Mouse (Mus musculus) heart, adult 11 months (tissue): ENCODE measurements around the gene Dgkh.

Experiments
- DNase-seq: peaks from one replicate; pipeline ENCODE4 v3.0.0; 2022

The Dgkh gene

GRCm38 (mm10) chr14:78716035-78716434 is 16.5 kb downstream of the Dgkh start:
- DNase-seq, result peak; percentile 9

DNA sequence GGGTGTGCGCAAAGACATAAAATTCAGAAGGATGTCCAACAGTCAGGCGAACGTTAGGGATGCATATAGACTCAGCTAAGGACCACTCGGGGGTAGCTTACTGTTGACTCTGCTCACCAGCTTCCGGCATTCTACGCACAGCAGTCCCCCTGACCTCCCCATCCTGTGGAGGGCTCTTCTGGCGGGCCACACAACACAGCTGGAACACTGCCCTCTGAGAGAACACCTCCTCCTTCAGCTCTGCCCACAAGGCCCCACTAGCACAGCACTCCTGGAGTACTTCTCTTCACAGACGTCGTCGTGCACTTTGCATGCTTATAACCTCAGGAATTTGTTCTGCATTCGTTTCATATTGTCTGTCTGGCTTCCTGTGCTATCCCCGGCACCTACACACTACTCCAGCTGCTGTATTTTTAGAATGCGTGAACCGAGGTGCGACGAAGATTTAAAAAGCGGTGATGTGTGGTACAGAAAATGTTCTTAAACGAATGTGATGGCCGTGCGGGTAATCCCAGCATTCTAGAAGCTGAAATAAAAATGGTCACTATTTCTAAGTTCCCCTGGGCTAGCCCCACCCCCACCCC is 19.9 kb downstream of the Dgkh start:
- DNase-seq, result peak; percentile 87

DNA sequence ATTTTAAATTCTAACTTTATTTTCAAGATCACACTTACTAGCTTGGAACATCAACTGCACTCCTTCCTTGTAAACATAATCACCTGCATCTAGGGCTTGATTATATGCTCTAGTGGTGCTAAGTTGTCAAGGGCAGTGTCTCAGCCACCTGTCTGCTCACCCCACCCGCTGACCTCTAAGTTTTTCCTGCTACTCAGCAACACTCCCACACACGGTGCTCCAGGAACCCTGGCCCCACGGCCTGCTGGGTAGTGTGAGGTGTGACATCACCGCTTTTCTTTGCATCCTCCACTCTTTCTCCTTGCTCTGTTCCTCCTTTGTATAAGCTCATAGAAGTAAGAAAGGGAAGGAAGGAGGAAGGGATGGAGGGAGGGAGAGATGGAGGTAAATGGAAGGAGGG is 21.9 kb downstream of the Dgkh start:
- DNase-seq, result peak; percentile 66

- peak; percentile 74 for DNase-seq
These were observed 27.0 kb downstream of the Dgkh start for GRCm38 (mm10) chr14:78705616-78706015.

DNA sequence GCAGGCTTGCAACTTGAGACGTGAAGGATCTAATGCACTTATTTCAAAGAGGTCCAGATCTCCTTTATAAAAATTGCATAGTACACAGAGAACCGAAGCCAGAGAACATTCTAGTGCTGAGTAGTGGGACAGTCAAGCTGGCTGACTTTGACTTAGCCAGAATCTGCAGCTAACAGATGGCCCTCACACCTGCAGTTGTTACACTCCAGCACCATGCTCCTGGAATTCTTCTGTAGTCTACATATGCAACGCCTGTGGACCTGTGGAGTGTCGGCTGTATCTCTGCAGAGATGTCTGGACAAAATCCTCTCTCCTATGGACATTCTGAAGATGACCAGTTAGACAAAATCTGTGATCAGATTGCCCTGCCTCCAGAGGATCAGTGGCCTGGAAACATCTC is 28.6 kb downstream of the Dgkh start:
- no peak for DNase-seq

DNA sequence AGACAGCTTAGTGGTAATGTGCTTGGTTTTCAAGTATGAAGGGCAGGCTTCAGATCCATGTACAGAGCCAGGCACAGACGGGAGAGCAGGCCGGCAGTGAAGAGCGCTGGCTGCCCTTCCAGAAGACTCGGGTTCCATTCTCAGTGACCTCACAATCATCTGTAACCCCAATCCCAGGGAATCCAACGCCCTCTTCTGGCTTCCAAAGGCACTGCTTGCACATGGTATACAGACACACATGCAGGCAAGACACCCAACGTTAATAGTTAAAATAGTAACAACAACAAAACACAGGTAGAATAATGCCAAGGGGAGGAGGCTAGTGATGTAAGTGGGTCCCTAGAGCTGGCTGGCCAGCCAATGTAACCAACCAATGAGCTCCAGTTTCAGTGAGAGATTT is 29.2 kb downstream of the Dgkh start:
- peak; percentile 64 for DNase-seq

DNA sequence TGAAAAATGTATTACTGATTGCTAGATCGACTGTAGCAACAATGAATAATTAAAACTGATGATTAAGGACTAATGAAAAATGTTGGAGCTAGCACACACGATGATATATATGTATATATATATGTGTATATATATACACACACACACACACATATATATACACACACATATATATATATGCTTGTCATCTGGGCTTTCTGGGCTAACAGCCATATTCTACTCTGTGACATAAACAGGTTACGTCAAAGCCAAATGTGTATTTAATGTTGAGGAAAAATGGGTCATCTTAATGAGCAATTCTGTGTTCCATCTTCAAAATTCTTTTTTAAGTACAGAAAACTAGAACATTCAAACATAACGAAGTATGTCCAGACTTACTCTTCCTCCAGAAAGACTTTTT is 30.5 kb downstream of the Dgkh start:
- no peak for DNase-seq

- peak; percentile 69 for DNase-seq
These were observed 31.1 kb downstream of the Dgkh start for GRCm38 (mm10) chr14:78701501-78701900.

DNA sequence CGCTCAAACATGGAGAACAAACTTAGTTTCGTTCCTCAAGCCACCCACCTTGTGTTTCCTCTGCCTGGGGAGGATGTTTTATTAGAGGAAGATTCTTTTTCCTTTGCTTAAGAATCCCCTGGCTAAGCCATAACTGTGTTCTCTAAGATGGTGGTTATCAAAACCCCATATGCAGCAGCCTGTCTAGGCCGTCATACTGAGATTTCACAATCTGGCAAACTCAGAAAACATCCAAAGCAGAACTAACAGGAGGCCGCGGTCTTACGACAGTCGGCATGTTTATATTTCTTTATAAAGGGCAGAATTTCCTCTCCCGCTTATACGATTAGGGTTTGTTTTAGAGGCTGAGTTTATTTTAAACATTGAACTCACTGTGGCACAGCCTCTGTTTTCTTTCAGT is 31.5 kb downstream of the Dgkh start:
- peak; percentile 78 for DNase-seq

GRCm38 (mm10) chr14:78699634-78700033 is 32.9 kb downstream of the Dgkh start:
- DNase-seq, result peak; percentile 46

GRCm38 (mm10) chr14:78699196-78699595 is 33.4 kb downstream of the Dgkh start:
- peak; percentile 64 for DNase-seq

- peak; percentile 37 for DNase-seq
These were observed 38.5 kb downstream of the Dgkh start for GRCm38 (mm10) chr14:78694121-78694520.

DNA sequence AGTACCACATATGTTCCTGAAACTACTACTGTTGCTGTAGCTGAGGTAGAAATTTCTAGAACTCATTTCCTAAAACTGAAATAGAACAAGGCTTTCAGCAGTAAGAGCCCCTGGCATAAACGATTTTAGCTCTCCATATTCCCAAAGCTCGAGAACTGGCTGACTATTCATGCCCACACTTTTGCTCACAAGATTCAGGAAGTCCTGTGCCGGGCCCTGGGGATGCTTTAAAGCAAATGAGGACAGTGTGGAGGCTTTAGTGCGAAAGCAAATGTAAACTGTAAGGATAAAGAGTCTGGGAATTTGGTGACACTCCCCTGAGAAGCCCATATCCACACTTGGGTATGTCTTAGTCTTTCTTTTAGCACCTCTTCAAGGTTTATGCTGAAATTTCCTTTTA is 40.0 kb downstream of the Dgkh start:
- peak; percentile 50 for DNase-seq

GRCm38 (mm10) chr14:78691926-78692487 is 40.6 kb downstream of the Dgkh start:
- peak; percentile 76 for DNase-seq

DNA sequence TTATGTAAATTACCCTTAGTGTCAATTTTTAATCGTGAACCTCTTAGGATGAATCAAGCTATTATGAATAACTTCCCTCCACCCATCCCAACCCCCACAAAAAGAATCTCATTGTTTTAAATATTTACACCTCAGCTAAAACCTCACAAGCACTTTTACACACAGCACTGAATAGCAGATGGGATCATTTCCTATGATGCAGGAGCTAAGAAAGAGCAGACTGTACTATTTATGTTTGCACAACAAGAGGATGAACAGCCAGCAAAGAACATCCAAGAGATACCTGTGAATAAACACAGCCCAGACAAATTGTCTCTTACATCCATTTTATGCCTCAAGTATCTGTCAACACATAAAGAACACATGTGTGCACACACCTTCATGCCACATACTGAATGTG is 41.7 kb downstream of the Dgkh start:
- DNase-seq, result no peak

DNA sequence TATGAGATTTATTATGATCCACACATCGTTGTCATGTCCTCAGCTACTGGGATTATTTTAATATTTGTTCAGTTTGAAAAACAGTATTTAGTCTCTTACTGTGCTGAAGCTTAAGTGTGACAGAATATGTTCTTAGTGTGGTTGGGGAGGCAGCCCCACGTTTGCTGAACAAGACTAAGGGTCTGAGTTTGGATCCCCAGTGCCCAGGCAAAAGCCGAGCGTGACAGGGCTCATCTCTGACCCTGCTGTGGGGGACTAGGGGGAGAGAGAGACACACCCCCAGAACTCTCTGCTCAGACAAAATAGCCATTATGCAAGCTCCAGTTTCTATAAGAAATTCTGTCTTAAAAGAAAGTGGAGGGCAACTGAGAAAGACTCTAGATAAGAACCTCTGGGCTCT is 42.2 kb downstream of the Dgkh start:
- peak; percentile 72 for DNase-seq

DNA sequence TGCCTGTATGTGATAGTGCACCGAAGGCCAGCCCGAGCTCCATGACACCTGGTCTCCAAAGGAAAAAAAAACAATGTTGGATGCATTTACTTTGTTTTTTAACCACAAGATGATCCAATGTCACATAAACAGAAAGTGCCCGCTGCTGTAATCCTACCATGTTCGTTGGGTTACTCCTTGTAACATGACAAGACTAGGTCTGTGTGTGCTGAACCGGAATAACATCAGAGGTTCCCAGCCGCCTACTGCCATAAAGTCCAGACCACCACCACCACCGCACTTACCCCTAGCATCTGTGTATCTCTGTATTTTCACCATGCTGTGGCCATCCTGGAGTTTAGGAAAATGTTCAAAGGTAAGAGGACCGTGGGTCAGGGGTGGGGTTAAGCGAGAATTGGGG is 42.6 kb downstream of the Dgkh start:
- DNase-seq, result peak; percentile 63

- peak; percentile 68 for DNase-seq
These were observed 44.9 kb downstream of the Dgkh start for GRCm38 (mm10) chr14:78687716-78688115.

- DNase-seq, result peak; percentile 71
These were observed 45.9 kb downstream of the Dgkh start for GRCm38 (mm10) chr14:78686701-78687100.

DNA sequence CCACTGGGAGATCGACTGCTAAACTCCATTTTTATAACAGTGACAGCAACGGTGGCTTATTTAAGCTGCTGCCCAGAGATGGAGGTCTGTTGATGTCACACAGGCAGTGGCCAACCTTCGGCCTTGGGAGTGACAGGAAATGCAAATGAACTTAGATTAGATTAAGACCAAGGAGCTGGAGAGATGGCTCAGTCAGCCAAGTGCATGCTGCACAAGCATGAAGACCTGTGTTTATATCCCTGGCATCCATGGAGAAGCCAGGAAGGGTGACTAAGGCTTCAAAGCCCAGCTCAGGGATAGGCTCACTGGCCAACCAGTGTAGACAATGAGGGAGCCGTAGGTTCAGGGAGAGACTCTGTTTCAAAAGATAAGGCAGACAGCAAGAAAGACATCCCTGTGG is 48.4 kb downstream of the Dgkh start:
- peak; percentile 85 for DNase-seq

DNA sequence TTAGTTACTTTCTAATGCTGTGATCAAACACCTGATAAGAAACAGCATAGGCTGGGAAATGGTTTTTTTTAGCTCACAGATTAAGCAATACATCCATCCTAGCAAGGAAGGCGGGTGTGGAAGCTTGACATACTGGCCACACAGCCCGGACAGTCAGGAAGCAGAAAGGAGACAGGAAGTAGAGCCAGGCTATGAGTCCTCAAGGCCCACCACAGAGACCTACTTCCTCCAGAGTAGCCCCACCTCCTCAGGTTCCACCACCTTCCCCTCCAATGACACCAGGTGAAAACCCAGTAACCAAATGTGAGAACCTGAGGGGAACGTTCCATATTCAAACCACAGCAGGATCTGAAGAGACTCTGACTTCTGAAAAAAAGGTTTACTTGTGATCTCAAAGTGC is 53.6 kb downstream of the Dgkh start:
- peak; percentile 87 for DNase-seq

GRCm38 (mm10) chr14:78677852-78678588 is 54.6 kb downstream of the Dgkh start:
- peak; percentile 87 for DNase-seq

- peak; percentile 83 for DNase-seq
These were observed 56.1 kb downstream of the Dgkh start for GRCm38 (mm10) chr14:78676457-78676856.

GRCm38 (mm10) chr14:78674606-78675005 is 58.0 kb downstream of the Dgkh start:
- DNase-seq, result peak; percentile 91
